Mouse (Mus musculus): Measurements from ENCODE around the gene Iqch. TPM values are rescaled to one million over a fixed set of nuclear protein-coding genes. Genes with fewer than 3 reads are reported as not detected.
A peak's percentile ranks its signal among the peaks of the same experiment; 100 is the strongest.

Iqch gene
- polyA plus RNA-seq, 1 experiment from 2014 or later = not detected

DNA sequence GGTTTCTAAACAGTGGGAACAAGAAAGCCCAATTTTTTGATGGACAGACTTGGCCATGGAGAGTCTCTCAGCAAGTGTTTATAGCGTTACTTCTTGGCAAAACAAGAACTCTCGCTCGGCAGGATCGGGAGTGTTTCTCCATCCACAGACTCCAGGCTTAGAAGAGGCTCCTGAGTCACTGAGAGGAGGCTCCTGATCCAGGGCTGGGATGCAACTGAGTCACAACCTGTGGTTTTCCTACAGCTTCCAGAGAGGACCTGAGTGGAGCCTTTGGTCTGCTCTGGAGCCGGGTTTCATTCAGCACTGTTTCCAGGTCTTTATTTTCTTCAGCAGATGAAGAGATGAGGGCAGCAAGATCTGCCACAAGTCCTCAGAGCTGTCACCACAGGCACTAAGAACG lies 5.7 kb upstream of the Iqch start:
- no peak overlapping the region for H3K4me3 ChIP-seq (ENCODE audit: low read depth, low read length)
- no peak for ATAC-seq (ENCODE audit: low read depth)
- no peak overlapping the region for H3K4me2 ChIP-seq (ENCODE audit: low read depth, low read length)
- H3K9ac ChIP-seq (ENCODE audit: low read depth, low read length) = no peak overlapping the region
- 81% methylated on average over 6 of the region's 6 CpGs for WGBS (ENCODE audit: insufficient replicate concordance)
- H3K4me1 ChIP-seq (ENCODE audit: control insufficient read depth, low read depth, low read length) = peaks cover 18% of the 10 kb centered on the region
- H3K27ac ChIP-seq (ENCODE audit: low read length) = no peak overlapping the region
- no peaks in the 10 kb centered on the region for H3K36me3 ChIP-seq (ENCODE audit: control insufficient read depth, insufficient read depth)
- H3K27me3 ChIP-seq (ENCODE audit: control insufficient read depth, insufficient read depth, low read depth, low read length) = no peaks in the 10 kb centered on the region
- no peaks in the 10 kb centered on the region for H3K9me3 ChIP-seq (replicated peaks; ENCODE audit: control insufficient read depth, low read length)

DNA sequence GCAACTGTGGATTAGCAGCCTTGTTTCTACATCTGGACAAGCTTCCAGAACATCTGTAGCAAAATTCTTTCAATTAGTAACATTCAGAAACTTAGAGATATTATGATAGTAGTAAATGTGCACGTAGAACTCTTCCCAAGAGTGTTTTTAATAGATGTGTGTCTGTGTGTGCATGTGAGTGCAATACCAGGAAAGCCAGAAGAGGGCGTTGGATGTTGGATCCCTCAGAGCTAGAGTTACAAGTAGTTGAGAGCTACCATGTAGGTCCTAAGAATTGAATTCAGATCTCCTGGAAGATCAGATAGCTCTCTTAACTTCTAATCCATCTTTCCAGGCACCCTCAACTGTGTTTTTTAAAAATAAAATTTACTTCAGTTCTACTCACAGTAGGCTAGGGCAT lies 4.3 kb upstream of the Iqch start:
- ATAC-seq (ENCODE audit: low read depth) = no peak

DNA sequence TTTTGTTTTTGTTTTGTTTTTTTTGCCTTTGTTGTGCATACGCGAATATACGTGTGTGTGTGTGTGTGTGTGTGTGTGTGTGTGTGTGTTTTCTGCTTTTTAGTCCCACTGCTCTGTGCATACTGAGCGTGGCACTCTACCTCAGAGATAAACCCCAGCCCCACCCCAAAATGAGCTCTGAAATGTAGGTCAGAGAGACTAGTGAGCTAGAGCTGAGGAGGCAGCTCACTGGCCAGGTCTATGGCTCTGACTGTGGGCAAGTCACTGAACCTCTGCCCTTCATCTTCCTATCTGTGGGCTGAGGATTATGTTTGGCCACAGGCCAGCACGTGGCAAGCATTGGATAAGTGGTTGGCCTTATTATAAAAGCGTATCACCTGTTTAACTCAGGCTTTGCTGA lies 1.6 kb upstream of the Iqch start:
- no peak; the same call in 1 of the 2 replicates for ATAC-seq (ENCODE audit: low read depth)
- Histone ChIP-seq H3K9me3 (replicated peaks; ENCODE audit: control insufficient read depth, low read length) (no peaks in the 10 kb centered on the region), H3K27ac (ENCODE audit: low read length) (peak overlapping the region; percentile 53), H3K9ac (ENCODE audit: low read depth, low read length) (peak overlapping the region; percentile 83), H3K27me3 (ENCODE audit: control insufficient read depth, insufficient read depth, low read depth, low read length) (no peaks in the 10 kb centered on the region), H3K4me2 (ENCODE audit: low read depth, low read length) (peak overlapping the region; percentile 70), H3K4me1 (ENCODE audit: control insufficient read depth, low read depth, low read length) (peaks cover 19% of the 10 kb centered on the region), H3K4me3 (ENCODE audit: low read depth, low read length) (peak overlapping the region; percentile 85), H3K36me3 (ENCODE audit: control insufficient read depth, insufficient read depth) (no peaks in the 10 kb centered on the region)
- 24% methylated on average over 6 of the region's 6 CpGs for WGBS (ENCODE audit: insufficient replicate concordance)

More for the DNA sequence above, 4.3 kb upstream of the Iqch start:
- Histone ChIP-seq H3K4me3 (ENCODE audit: low read depth, low read length) (no peak overlapping the region), H3K27me3 (ENCODE audit: control insufficient read depth, insufficient read depth, low read depth, low read length) (no peaks in the 10 kb centered on the region), H3K9ac (ENCODE audit: low read depth, low read length) (no peak overlapping the region), H3K36me3 (ENCODE audit: control insufficient read depth, insufficient read depth) (no peaks in the 10 kb centered on the region), H3K9me3 (replicated peaks; ENCODE audit: control insufficient read depth, low read length) (no peaks in the 10 kb centered on the region), H3K4me2 (ENCODE audit: low read depth, low read length) (no peak overlapping the region), H3K27ac (ENCODE audit: low read length) (no peak overlapping the region), H3K4me1 (ENCODE audit: control insufficient read depth, low read depth, low read length) (peaks cover 19% of the 10 kb centered on the region)
- 61% methylated on average over 2 of the region's 2 CpGs for WGBS (ENCODE audit: insufficient replicate concordance)

DNA sequence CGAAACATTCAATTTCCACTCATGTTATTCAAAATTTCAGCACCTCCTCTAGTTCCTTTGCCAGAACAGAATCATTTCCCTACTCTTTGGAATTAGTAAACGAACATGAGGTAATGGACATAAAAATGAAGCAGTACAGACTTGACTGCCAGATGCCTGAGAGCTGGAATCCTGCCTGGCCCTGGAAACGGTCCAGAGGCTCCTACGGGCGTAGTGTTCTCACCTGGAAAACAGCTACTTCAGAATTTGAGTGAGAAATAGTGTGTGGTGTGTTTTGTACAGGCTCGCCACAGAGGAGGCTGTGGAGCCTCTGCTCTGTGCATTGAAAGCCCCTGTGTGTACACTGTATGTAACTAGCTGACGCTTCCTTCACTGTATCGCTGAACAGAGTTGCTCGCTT lies 5.6 kb downstream of the Iqch start:
- H3K9me3 ChIP-seq (replicated peaks; ENCODE audit: control insufficient read depth, low read length) = no peaks in the 10 kb centered on the region
- H3K4me2 ChIP-seq (ENCODE audit: low read depth, low read length) = no peak overlapping the region
- H3K36me3 ChIP-seq (ENCODE audit: control insufficient read depth, insufficient read depth) = no peaks in the 10 kb centered on the region
- no peaks in the 10 kb centered on the region for H3K27me3 ChIP-seq (ENCODE audit: control insufficient read depth, insufficient read depth, low read depth, low read length)
- H3K27ac ChIP-seq (ENCODE audit: low read length) = no peak overlapping the region
- no peak overlapping the region for H3K9ac ChIP-seq (ENCODE audit: low read depth, low read length)
- 75% methylated on average over 9 of the region's 9 CpGs for WGBS (ENCODE audit: insufficient replicate concordance)
- ATAC-seq (ENCODE audit: low read depth) = no peak
- no peaks in the 10 kb centered on the region; the same call in 1 of the 2 replicates for H3K4me1 ChIP-seq (ENCODE audit: control insufficient read depth, low read depth, low read length)
- H3K4me3 ChIP-seq (ENCODE audit: low read depth, low read length) = no peak overlapping the region

DNA sequence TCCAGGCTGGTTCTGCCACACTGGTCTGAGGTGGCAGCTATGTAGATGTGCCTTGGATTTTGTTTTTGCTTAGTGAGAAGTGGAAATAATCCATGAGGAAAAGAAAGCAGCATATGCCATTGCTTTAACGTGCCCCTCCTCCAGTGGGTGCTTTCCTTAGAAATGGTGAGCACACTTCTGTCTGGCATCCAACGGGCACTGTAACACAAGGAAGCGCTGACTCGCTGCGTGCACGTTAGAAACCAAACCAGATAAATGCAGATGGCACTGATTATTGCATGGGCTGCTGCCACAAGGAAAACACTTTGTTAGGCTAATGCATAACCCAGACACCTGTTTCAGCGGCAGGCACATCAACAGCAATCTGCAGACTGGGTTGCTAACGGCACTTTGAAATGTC lies 6.6 kb downstream of the Iqch start:
- Histone ChIP-seq H3K27me3 (ENCODE audit: control insufficient read depth, insufficient read depth, low read depth, low read length) (no peaks in the 10 kb centered on the region), H3K4me3 (ENCODE audit: low read depth, low read length) (no peak overlapping the region), H3K27ac (ENCODE audit: low read length) (no peak overlapping the region), H3K9ac (ENCODE audit: low read depth, low read length) (no peak overlapping the region), H3K36me3 (ENCODE audit: control insufficient read depth, insufficient read depth) (no peaks in the 10 kb centered on the region), H3K4me1 (ENCODE audit: control insufficient read depth, low read depth, low read length) (no peaks in the 10 kb centered on the region), H3K9me3 (replicated peaks; ENCODE audit: control insufficient read depth, low read length) (no peaks in the 10 kb centered on the region), H3K4me2 (ENCODE audit: low read depth, low read length) (no peak overlapping the region)
- ATAC-seq (ENCODE audit: low read depth) = no peak
- 57% methylated on average over 8 of the region's 8 CpGs for WGBS (ENCODE audit: insufficient replicate concordance)

DNA sequence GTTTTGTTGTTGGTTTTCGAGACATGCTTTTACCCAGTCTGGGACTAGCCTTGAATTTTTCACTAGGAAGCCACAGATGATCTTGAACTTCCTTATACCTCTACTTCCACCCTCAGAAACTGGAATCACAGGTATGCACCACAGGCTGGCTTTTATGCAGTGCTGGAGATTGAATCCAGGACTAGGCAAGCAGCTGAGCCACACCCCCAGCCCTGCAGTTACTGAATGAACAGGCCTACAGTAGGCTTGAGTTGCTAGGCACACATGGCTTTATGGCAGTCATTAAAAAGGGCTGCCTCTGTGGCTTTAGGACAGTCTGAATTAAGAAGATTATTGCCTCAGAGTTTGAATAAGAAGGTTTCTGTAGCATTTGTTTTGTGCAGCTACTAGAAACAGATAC lies 7.3 kb downstream of the Iqch start:
- Histone ChIP-seq H3K4me2 (ENCODE audit: low read depth, low read length) (no peak overlapping the region), H3K9me3 (replicated peaks; ENCODE audit: control insufficient read depth, low read length) (no peaks in the 10 kb centered on the region), H3K27me3 (ENCODE audit: control insufficient read depth, insufficient read depth, low read depth, low read length) (no peaks in the 10 kb centered on the region), H3K4me3 (ENCODE audit: low read depth, low read length) (no peak overlapping the region), H3K27ac (ENCODE audit: low read length) (no peak overlapping the region), H3K4me1 (ENCODE audit: control insufficient read depth, low read depth, low read length) (no peaks in the 10 kb centered on the region), H3K36me3 (ENCODE audit: control insufficient read depth, insufficient read depth) (no peaks in the 10 kb centered on the region), H3K9ac (ENCODE audit: low read depth, low read length) (no peak overlapping the region)
- ATAC-seq (ENCODE audit: low read depth) = no peak
- WGBS (ENCODE audit: insufficient replicate concordance) = 87% methylated on average over 1 of the region's 1 CpGs

DNA sequence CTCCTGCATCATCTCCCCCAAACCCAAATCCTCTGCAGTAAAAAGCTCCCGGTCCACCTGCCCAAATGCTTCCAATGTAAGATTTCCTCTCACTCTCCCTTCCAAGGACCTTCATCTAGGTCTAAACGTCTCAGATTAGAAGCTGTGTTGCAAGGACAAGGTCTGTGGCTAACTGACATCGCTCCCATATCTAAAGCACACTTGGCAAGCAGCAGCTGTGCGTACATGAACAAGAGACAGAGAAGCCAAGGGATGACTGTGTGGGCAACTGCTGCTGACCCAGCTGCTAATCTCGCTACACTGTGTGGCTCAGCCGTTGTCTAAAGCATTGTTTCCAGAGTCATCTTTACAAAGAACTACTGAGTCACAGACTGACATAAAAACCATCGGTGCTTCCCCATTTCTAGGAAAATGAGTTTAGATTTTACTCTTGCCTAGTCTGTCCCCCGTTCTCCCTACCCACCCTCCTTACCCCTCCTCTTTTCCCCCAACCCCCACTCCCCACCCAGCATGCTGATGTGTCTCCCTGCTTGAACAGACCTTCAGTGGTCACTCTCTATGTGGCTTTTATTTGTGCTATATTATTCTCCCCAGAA lies 10.5 kb downstream of the Iqch start:
- H3K4me3 ChIP-seq (ENCODE audit: low read depth, low read length) = no peak overlapping the region
- no peak overlapping the region for H3K27ac ChIP-seq (ENCODE audit: low read length)
- no peak overlapping the region for H3K9ac ChIP-seq (ENCODE audit: low read depth, low read length)
- no peak for ATAC-seq (ENCODE audit: low read depth)
- no peaks in the 10 kb centered on the region for H3K4me1 ChIP-seq (ENCODE audit: control insufficient read depth, low read depth, low read length)
- H3K9me3 ChIP-seq (replicated peaks; ENCODE audit: control insufficient read depth, low read length) = no peaks in the 10 kb centered on the region
- 30% methylated on average over 8 of the region's 8 CpGs for WGBS (ENCODE audit: insufficient replicate concordance)
- H3K27me3 ChIP-seq (ENCODE audit: control insufficient read depth, insufficient read depth, low read depth, low read length) = no peaks in the 10 kb centered on the region
- H3K36me3 ChIP-seq (ENCODE audit: control insufficient read depth, insufficient read depth) = no peaks in the 10 kb centered on the region
- no peak overlapping the region for H3K4me2 ChIP-seq (ENCODE audit: low read depth, low read length)

DNA sequence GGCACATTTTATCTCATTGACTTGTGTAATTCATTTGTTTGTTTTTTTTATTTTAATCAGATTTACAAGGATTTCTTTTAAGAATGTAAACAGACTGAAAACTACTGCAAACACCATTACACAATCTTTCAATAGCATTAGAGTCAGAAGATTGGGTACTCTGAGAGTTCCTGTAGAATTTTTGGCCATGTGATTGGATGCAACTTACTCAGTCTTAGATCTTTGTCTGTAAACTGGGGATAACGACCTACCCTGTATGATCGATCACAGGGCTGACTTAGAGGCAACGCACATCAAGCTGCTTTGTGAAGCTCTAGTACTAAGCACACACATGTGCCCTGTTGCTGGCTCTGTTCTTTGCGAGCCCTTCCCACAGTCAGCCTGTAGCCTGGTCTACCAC lies 11.7 kb downstream of the Iqch start:
- no peaks in the 10 kb centered on the region for H3K4me1 ChIP-seq (ENCODE audit: control insufficient read depth, low read depth, low read length)
- ATAC-seq (ENCODE audit: low read depth) = no peak
- no peak overlapping the region for H3K4me3 ChIP-seq (ENCODE audit: low read depth, low read length)
- H3K4me2 ChIP-seq (ENCODE audit: low read depth, low read length) = no peak overlapping the region
- no peak overlapping the region for H3K27ac ChIP-seq (ENCODE audit: low read length)
- no peaks in the 10 kb centered on the region for H3K9me3 ChIP-seq (replicated peaks; ENCODE audit: control insufficient read depth, low read length)
- H3K36me3 ChIP-seq (ENCODE audit: control insufficient read depth, insufficient read depth) = no peaks in the 10 kb centered on the region
- WGBS (ENCODE audit: insufficient replicate concordance) = 80% methylated on average over 4 of the region's 4 CpGs
- no peaks in the 10 kb centered on the region for H3K27me3 ChIP-seq (ENCODE audit: control insufficient read depth, insufficient read depth, low read depth, low read length)
- H3K9ac ChIP-seq (ENCODE audit: low read depth, low read length) = no peak overlapping the region

DNA sequence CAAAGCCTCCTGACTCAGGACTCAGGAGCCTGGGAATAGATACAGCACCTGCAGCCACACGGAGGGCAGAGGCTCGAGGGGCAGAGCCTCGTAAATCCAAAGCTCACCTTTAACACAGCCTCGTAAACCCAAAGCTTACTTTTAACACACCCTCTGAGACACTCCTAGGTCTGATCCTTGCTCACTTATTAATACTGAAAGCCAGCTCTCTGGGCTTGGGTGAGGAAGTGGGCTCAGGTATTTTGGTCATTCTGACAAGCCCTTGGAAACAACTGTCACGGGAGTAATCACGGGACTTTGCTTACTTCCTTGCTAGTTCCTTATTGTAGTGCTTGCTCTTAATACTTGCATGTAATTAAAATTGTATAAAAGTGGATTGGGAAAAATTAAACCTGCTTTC lies 13.1 kb downstream of the Iqch start:
- WGBS (ENCODE audit: insufficient replicate concordance) = 61% methylated on average over 6 of the region's 6 CpGs
- Histone ChIP-seq H3K27me3 (ENCODE audit: control insufficient read depth, insufficient read depth, low read depth, low read length) (no peaks in the 10 kb centered on the region), H3K4me2 (ENCODE audit: low read depth, low read length) (no peak overlapping the region), H3K9me3 (replicated peaks; ENCODE audit: control insufficient read depth, low read length) (no peaks in the 10 kb centered on the region), H3K9ac (ENCODE audit: low read depth, low read length) (no peak overlapping the region), H3K36me3 (ENCODE audit: control insufficient read depth, insufficient read depth) (no peaks in the 10 kb centered on the region), H3K4me3 (ENCODE audit: low read depth, low read length) (no peak overlapping the region), H3K4me1 (ENCODE audit: control insufficient read depth, low read depth, low read length) (no peaks in the 10 kb centered on the region), H3K27ac (ENCODE audit: low read length) (no peak overlapping the region)
- no peak for ATAC-seq (ENCODE audit: low read depth)
